ENCODE assay signal across 27 mouse cellular contexts in the genomic region with DNA sequence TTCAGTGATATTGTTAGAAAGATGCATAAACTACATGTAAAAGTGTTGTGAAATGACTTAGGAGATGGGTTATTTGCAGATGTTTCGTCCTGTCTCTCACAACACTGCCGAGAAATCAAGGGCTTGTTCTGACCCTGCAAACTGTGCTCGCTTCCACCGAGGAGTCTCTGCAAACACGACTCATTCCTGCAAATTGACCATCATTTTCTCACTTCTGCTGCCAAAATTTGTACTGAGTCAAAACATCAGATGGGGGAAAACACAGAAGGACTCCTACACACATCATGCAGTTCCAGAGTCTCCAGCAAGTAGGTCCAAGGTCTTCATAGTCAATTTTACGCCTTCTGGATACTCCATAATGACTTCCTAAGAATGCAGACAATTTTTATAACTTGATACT.
"Had no signal": no experiment of that assay in that cellular context is flagged by ENCODE, and none has a peak within 500 bp of the region (broad histone marks: within the 10 kb centered on the region; RNA-seq: fewer than 3 reads in every experiment).

No protein-coding gene starts in this region.

- H3K36me3 ChIP-seq: heart, embryonic 13.5 days; heart, embryonic 15.5 days; hindbrain, embryonic 13.5 days; hindbrain, embryonic 15.5 days; kidney, embryonic 15.5 days; limb, embryonic 13.5 days; limb, embryonic 15.5 days; liver, embryonic 12.5 days had no signal

- H3K9ac ChIP-seq: heart, embryonic 13.5 days; heart, embryonic 15.5 days; hindbrain, embryonic 13.5 days; hindbrain, embryonic 15.5 days; kidney, embryonic 15.5 days; limb, embryonic 13.5 days; limb, embryonic 15.5 days; liver, embryonic 12.5 days; liver, embryonic 14.5 days had no signal

- H3K27me3 ChIP-seq: heart, embryonic 13.5 days; heart, embryonic 15.5 days; hindbrain, embryonic 13.5 days; hindbrain, embryonic 15.5 days; kidney, embryonic 15.5 days; limb, embryonic 13.5 days; limb, embryonic 15.5 days; liver, embryonic 12.5 days had no signal

- ATAC-seq: hindbrain, postnatal 0 days; intestine, embryonic 16.5 days; liver, embryonic 12.5 days had no signal

- H3K4me2 ChIP-seq: heart, embryonic 11.5 days; heart, embryonic 13.5 days; heart, embryonic 15.5 days; hindbrain, embryonic 13.5 days; hindbrain, embryonic 15.5 days; kidney, embryonic 15.5 days; limb, embryonic 13.5 days; limb, embryonic 15.5 days; liver, embryonic 12.5 days had no signal

- H3K27ac ChIP-seq: heart, adult 2 months; heart, embryonic 13.5 days; heart, embryonic 15.5 days; hindbrain, embryonic 13.5 days; hindbrain, embryonic 15.5 days; hindbrain, postnatal 0 days; kidney, embryonic 15.5 days; kidney, postnatal 0 days; limb, embryonic 13.5 days; limb, embryonic 15.5 days; liver, embryonic 12.5 days; liver, embryonic 14.5 days had no signal

- H3K4me1 ChIP-seq: heart, embryonic 13.5 days; heart, embryonic 15.5 days; hindbrain, embryonic 13.5 days; hindbrain, embryonic 15.5 days; kidney, embryonic 15.5 days; limb, embryonic 13.5 days; limb, embryonic 15.5 days; liver, embryonic 12.5 days had no signal

- H3K4me3 ChIP-seq: heart, adult 2 months; heart, embryonic 13.5 days; heart, embryonic 15.5 days; hindbrain, embryonic 13.5 days; hindbrain, embryonic 15.5 days; kidney, embryonic 15.5 days; limb, embryonic 13.5 days; limb, embryonic 15.5 days; liver, embryonic 12.5 days had no signal

- DNase-seq: gastrocnemius, postnatal 14 days; gastrocnemius, postnatal 36 days; heart, adult 11 months; heart, adult 2 months; heart, postnatal 14 days; heart, postnatal 36 days; kidney, adult 11 months; kidney, adult 2 months; kidney, adult 9 months; kidney, postnatal 14 days; kidney, postnatal 36 days; layer of hippocampus, adult 9-11 months; layer of hippocampus, postnatal 36 days; left cerebral cortex, postnatal 4 days had no signal

- H3K9me3 ChIP-seq: heart, embryonic 13.5 days; heart, embryonic 15.5 days; hindbrain, embryonic 13.5 days; hindbrain, embryonic 15.5 days; kidney, embryonic 15.5 days; limb, embryonic 13.5 days; limb, embryonic 15.5 days; liver, embryonic 12.5 days had no signal
